Mouse (Mus musculus): ENCODE measurements around the gene Epas1. TPM values are rescaled to one million over a fixed set of nuclear protein-coding genes. Genes with fewer than 3 reads are reported as not detected.

Gene Epas1
- polyA plus RNA-seq, 1 experiment, result 28.0 TPM

DNA sequence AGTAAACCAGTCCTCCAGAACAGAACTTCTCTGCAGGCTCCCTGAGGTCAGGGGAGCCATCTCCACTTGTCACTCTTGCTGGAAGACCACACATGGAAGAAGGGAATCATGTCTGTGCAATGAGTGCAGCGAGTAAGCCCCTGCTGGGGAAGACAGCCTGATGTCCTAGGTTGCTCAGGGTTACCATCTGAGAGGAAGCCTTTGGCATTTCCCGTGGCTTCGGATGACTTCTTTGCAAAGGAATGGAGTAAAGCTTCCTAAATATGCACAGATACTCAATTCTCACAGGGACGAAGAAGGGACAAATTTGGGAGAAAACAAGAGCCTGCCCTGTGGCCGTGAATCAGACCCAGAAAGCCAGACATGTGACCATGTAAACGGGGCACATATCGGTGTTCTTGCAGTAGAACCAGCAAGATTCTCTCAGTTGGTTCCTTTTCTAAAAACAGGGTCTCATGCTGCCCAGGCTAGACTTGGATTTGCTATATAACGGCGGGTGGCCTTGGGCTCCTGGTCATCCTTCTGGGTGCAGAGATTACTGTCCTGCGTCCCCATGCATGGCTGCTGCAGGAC is 31.0 kb downstream of the Epas1 start:
- WGBS, result 76% methylated on average over 10 of the region's 10 CpGs
- Histone ChIP-seq H3K4me3 (replicated peaks; ENCODE audit: control insufficient read depth, low read depth, low read length) (no peak overlapping the region), H3K4me1 (ENCODE audit: control insufficient read depth, insufficient read depth, low read length) (no peaks in the 10 kb centered on the region), H3K27ac (ENCODE audit: control insufficient read depth, insufficient read depth, low read depth, low read length, poor library complexity) (no peak overlapping the region)
- TF ChIP-seq CTCF (IDR thresholded peaks at IDR 0.05; ENCODE audit: control insufficient read depth, insufficient read depth, low read length) (no peak), POLR2A (IDR thresholded peaks at IDR 0.05; ENCODE audit: borderline replicate concordance, control insufficient read depth, low read depth, low read length) (no peak)

DNA sequence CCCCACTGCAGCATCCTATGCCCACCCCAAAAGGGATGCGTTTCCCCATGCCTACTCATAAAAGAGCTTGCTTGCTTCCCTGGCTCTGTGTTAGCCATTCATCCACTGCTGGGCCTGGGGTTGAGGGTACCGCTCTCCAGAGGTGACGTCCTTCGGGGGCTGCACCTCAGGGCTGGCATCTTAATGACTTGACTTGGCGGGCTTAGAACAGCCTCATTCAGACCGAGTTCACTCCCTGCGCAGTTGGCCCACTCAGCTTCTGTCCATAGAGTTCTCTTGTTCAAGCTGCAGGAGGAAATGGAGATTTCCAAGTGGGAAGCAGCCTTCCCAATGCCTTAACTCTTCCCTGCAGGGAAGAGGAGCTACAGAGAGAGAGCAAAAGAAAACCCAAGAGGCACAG is 32.1 kb downstream of the Epas1 start:
- H3K4me3 ChIP-seq (replicated peaks; ENCODE audit: control insufficient read depth, low read depth, low read length), result no peak overlapping the region
- 82% methylated on average over 7 of the region's 7 CpGs for WGBS
- H3K4me1 ChIP-seq (ENCODE audit: control insufficient read depth, insufficient read depth, low read length), result no peaks in the 10 kb centered on the region
- TF ChIP-seq CTCF (IDR thresholded peaks at IDR 0.05; ENCODE audit: control insufficient read depth, insufficient read depth, low read length), result no peak
- TF ChIP-seq POLR2A (IDR thresholded peaks at IDR 0.05; ENCODE audit: borderline replicate concordance, control insufficient read depth, low read depth, low read length), result no peak
- no peak overlapping the region for H3K27ac ChIP-seq (ENCODE audit: control insufficient read depth, insufficient read depth, low read depth, low read length, poor library complexity)

DNA sequence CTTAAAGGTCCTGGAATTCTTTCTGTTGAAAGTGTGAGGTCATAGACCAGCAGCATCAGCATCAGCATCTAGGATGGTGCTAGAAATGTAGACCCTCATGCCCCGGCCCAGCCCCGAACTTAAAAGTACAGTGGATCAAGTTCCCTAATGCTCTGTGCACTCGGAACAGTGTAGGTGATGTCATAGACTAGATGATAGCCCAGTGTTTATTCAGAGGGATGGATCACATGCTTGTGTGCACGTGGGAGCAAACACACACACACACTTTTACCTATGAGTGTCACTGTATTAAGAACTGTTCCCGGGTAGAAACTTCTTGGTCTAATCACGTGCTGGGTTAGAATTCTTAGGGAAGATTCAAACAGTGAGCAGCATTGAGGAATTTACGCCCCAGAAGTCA is 33.0 kb downstream of the Epas1 start:
- Histone ChIP-seq H3K4me1 (ENCODE audit: control insufficient read depth, insufficient read depth, low read length) (no peaks in the 10 kb centered on the region), H3K4me3 (replicated peaks; ENCODE audit: control insufficient read depth, low read depth, low read length) (no peak overlapping the region), H3K27ac (ENCODE audit: control insufficient read depth, insufficient read depth, low read depth, low read length, poor library complexity) (no peak overlapping the region)
- 75% methylated on average over 7 of the region's 7 CpGs for WGBS
- no peak for TF ChIP-seq POLR2A (IDR thresholded peaks at IDR 0.05; ENCODE audit: borderline replicate concordance, control insufficient read depth, low read depth, low read length)
- no peak for TF ChIP-seq CTCF (IDR thresholded peaks at IDR 0.05; ENCODE audit: control insufficient read depth, insufficient read depth, low read length)

DNA sequence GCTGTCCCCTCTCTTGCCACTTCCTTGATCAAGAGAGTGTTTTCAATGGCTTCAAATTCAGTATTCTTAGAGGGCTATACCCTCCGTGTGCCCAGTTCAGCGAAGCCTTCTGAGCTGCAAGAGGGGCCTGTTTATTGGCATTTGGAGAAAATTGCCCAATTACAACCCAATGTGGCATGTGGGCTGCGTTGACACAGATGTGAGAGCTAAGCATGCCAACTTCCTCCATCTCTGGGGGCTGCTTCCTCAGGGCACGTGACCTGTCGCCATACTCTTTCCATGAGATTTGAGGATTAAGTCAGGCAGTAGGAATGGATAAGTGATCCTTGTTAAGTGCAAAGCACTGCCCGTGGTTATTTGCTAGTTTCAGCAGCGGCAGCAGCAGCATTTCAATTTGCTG is 34.3 kb downstream of the Epas1 start:
- no peak for TF ChIP-seq CTCF (IDR thresholded peaks at IDR 0.05; ENCODE audit: control insufficient read depth, insufficient read depth, low read length)
- no peak for TF ChIP-seq POLR2A (IDR thresholded peaks at IDR 0.05; ENCODE audit: borderline replicate concordance, control insufficient read depth, low read depth, low read length)

DNA sequence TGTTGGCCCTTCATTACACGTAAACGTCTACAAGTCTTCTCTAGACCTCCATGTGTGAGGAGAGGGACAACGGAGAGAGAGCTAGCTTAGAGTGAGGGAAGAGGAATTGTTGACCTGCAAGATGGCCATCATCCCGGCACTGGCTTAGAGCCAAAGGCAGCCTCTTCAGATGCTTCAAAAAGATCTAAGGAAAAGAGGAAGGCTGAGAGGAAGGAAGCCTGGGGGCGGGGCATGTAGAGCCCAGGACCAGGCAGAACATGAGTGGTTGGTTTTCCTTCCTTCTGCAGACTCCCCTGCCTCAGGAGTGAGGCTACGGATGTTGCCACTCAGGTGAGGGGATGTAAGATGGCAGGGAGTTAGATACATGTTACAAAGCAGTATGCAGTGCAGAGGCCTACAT is 34.8 kb downstream of the Epas1 start:
- Histone ChIP-seq H3K27ac (ENCODE audit: control insufficient read depth, insufficient read depth, low read depth, low read length, poor library complexity) (no peak overlapping the region), H3K4me1 (ENCODE audit: control insufficient read depth, insufficient read depth, low read length) (no peaks in the 10 kb centered on the region), H3K4me3 (replicated peaks; ENCODE audit: control insufficient read depth, low read depth, low read length) (no peak overlapping the region)
- TF ChIP-seq POLR2A (IDR thresholded peaks at IDR 0.05; ENCODE audit: borderline replicate concordance, control insufficient read depth, low read depth, low read length), result no peak
- 27% methylated on average over 6 of the region's 6 CpGs for WGBS

More for the DNA sequence above, 34.3 kb downstream of the Epas1 start:
- Histone ChIP-seq H3K4me3 (replicated peaks; ENCODE audit: control insufficient read depth, low read depth, low read length) (no peak overlapping the region), H3K4me1 (ENCODE audit: control insufficient read depth, insufficient read depth, low read length) (no peaks in the 10 kb centered on the region), H3K27ac (ENCODE audit: control insufficient read depth, insufficient read depth, low read depth, low read length, poor library complexity) (no peak overlapping the region)
- WGBS, result 34% methylated on average over 7 of the region's 7 CpGs

DNA sequence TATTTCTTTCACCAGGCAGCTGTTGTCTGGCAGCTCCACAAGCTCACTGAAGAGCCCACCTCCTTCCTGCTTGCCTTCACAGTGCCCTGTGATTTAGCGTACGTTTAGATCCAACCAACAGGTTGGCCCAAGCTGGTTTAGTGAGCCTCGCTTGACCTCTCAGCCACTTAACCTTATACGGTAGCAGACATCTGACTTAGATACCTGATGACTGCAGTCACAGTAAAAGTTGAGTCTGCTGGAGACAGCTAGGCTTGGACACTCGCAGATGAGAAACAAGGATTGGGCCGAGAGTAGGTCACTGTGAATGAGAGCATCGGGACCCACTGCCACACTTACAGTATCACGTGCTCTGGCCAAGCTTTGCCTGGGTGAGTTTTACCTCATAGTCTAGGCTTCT is 38.4 kb downstream of the Epas1 start:
- Histone ChIP-seq H3K4me1 (ENCODE audit: control insufficient read depth, insufficient read depth, low read length) (no peaks in the 10 kb centered on the region), H3K4me3 (replicated peaks; ENCODE audit: control insufficient read depth, low read depth, low read length) (no peak overlapping the region), H3K27ac (ENCODE audit: control insufficient read depth, insufficient read depth, low read depth, low read length, poor library complexity) (no peak overlapping the region)
- WGBS, result 86% methylated on average over 8 of the region's 8 CpGs
- TF ChIP-seq POLR2A (IDR thresholded peaks at IDR 0.05; ENCODE audit: borderline replicate concordance, control insufficient read depth, low read depth, low read length) (no peak), CTCF (IDR thresholded peaks at IDR 0.05; ENCODE audit: control insufficient read depth, insufficient read depth, low read length) (no peak)

DNA sequence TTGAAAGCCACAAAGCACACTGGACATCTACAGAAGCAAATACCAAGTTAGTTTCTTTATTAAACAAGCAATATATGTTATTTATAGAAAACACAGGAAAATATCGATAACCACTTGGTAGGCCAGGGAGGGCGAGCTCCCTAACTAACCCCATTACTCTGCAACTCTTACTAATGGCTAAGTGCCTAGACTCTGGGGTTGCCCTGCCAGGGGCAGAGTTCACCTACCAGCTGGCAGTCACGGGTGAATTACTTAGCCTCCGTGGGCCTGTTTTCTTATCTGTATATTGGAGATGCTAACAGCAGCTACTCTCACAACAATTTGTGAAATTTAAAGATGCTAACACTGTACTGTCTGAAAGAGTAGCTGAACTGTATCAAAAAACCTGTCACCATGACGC is 42.3 kb downstream of the Epas1 start:
- 77% methylated on average over 5 of the region's 5 CpGs for WGBS
- no peak overlapping the region for H3K4me3 ChIP-seq (replicated peaks; ENCODE audit: control insufficient read depth, low read depth, low read length)
- no peak overlapping the region for H3K27ac ChIP-seq (ENCODE audit: control insufficient read depth, insufficient read depth, low read depth, low read length, poor library complexity)
- no peak for TF ChIP-seq POLR2A (IDR thresholded peaks at IDR 0.05; ENCODE audit: borderline replicate concordance, control insufficient read depth, low read depth, low read length)
- TF ChIP-seq CTCF (IDR thresholded peaks at IDR 0.05; ENCODE audit: control insufficient read depth, insufficient read depth, low read length), result no peak
- no peaks in the 10 kb centered on the region for H3K4me1 ChIP-seq (ENCODE audit: control insufficient read depth, insufficient read depth, low read length)

DNA sequence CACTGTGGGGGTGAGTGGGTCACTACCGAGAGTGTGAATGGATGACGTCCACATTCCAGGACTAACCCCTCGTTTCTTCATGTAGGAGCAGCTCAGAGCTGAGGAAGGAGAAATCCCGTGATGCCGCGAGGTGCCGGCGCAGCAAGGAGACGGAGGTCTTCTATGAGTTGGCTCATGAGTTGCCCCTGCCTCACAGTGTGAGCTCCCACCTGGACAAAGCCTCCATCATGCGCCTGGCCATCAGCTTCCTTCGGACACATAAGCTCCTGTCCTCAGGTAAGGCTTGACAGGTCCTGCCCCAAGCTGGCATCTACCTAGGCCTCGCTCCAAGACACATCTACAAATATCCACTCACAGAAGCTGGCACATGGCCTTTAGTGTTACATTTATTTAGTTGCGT is 43.5 kb downstream of the Epas1 start:
- TF ChIP-seq CTCF (IDR thresholded peaks at IDR 0.05; ENCODE audit: control insufficient read depth, insufficient read depth, low read length), result no peak
- TF ChIP-seq POLR2A (IDR thresholded peaks at IDR 0.05; ENCODE audit: borderline replicate concordance, control insufficient read depth, low read depth, low read length), result no peak
- no peak overlapping the region for H3K4me3 ChIP-seq (replicated peaks; ENCODE audit: control insufficient read depth, low read depth, low read length)
- no peaks in the 10 kb centered on the region for H3K4me1 ChIP-seq (ENCODE audit: control insufficient read depth, insufficient read depth, low read length)
- no peak overlapping the region for H3K27ac ChIP-seq (ENCODE audit: control insufficient read depth, insufficient read depth, low read depth, low read length, poor library complexity)
- WGBS, result 83% methylated on average over 13 of the region's 13 CpGs

DNA sequence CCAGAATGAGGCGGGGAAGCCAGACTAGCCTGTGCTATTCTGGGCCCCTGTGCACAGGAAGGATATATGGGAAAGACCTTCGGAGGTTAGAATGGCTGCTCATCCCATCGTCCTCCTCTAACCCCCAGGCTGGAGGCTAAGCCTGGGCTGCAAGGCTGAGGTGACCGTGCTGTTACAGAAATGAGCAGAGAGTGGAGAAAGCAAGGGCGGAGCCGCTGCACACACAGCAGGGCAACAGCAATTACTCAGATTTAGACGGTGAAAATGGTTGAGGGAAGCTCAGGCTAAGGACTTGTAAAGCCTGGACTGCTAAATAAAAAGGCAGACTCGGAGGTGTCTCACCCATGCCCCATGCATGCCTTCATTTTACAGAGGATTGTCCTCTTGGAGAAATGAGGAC is 45.0 kb downstream of the Epas1 start:
- Histone ChIP-seq H3K4me3 (replicated peaks; ENCODE audit: control insufficient read depth, low read depth, low read length) (no peak overlapping the region), H3K4me1 (ENCODE audit: control insufficient read depth, insufficient read depth, low read length) (no peaks in the 10 kb centered on the region), H3K27ac (ENCODE audit: control insufficient read depth, insufficient read depth, low read depth, low read length, poor library complexity) (no peak overlapping the region)
- TF ChIP-seq POLR2A (IDR thresholded peaks at IDR 0.05; ENCODE audit: borderline replicate concordance, control insufficient read depth, low read depth, low read length) (no peak), CTCF (IDR thresholded peaks at IDR 0.05; ENCODE audit: control insufficient read depth, insufficient read depth, low read length) (no peak)
- WGBS, result 61% methylated on average over 8 of the region's 8 CpGs

All from bone marrow, adult 2 months (tissue).